Mouse (Mus musculus): Measurements from ENCODE around the gene Foxq1. TPM values are rescaled to one million over a fixed set of nuclear protein-coding genes. Genes with fewer than 3 reads are reported as not detected.

Gene Foxq1
- polyA plus RNA-seq (2016; fragmentation: Nextera tagmentation; extraction: Ambion mirVana) = 2.8 and 3.3 TPM in 2 replicates

DNA sequence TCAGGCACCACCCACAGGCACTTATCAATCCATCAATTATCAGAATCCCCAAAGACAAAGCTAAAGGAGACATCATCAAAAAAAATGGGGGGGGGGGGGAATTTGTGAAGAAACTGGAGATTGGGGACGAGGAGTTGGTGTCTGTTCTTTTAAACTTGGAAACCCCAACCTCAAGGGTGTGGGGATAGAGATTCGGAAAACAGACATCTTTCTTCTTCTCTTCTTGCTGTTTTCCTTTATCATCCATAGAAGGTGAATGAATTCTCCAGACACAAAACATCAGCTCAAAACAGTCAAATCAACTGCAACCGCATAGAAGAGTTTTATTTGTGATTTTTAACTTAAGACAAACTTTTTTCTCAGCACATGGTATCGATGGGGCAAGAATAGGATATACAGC is at the start of gene Foxq1:
Gene Foxq1 (plus strand): TSS at position 301 of the 400 bp plus-strand sequence.
- H3K9me3 ChIP-seq = no peaks in the 10 kb centered on the region

DNA sequence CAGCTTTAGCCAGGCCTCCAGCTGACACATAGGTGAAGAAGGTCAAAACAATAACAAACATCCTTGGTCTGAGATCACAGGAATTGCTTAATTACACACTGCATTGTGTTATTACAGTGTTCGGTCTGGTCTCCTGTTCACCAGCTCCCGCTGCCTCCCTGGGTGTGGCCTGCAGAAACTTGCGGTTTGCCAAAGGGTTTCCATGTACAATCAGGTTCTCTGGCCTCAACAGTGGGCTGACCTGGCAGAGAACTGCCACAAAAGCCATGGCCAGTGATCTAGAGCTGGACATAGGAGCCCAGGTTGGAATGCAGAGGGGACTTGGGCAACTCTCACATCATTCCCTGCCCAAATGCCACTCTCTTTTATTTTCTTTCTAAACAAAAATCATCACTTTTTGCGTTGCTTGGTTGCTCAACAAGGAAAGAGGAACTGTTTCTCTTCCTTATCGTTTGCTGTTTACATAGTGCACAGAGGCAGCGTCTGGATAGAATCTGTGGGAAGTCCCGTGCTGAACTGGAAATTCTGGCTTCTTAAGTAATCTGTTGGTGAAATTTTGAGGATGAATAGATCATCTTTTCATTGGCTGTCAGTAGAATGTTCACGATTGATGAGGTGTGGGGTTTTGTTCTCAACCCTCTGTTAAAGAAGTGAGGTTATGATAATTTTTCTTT is 49.3 kb upstream of the Foxq1 start:
- Histone ChIP-seq H3K4me3 (no peak overlapping the region), H3K9me3 (no peaks in the 10 kb centered on the region), H3K36me3 (no peaks in the 10 kb centered on the region), H3K27ac (replicated peaks) (no peak overlapping the region), H3K27me3 (no peaks in the 10 kb centered on the region), H3K4me1 (no peaks in the 10 kb centered on the region), H3K9ac (replicated peaks) (no peak overlapping the region), H3K4me2 (replicated peaks) (no peak overlapping the region)
- ATAC-seq (ENCODE audit: low FRiP score, low read depth) = no peak
- 81% methylated on average over 8 of the region's 8 CpGs for WGBS

More for the DNA sequence above, at the start of gene Foxq1:
- Histone ChIP-seq H3K4me2 (replicated peaks) (no peak within 1 kb of the TSS), H3K27me3 (peaks cover 72% of the 10 kb centered on the region), H3K4me1 (peaks cover 24% of the 10 kb centered on the region), H3K4me3 (no peak within 1 kb of the TSS), H3K9ac (replicated peaks) (no peak within 1 kb of the TSS), H3K27ac (replicated peaks) (no peak within 1 kb of the TSS), H3K36me3 (no peaks in the 10 kb centered on the region)
- ATAC-seq (ENCODE audit: low FRiP score, low read depth) = no peak
- 78% methylated on average over 4 of the region's 4 CpGs for WGBS

DNA sequence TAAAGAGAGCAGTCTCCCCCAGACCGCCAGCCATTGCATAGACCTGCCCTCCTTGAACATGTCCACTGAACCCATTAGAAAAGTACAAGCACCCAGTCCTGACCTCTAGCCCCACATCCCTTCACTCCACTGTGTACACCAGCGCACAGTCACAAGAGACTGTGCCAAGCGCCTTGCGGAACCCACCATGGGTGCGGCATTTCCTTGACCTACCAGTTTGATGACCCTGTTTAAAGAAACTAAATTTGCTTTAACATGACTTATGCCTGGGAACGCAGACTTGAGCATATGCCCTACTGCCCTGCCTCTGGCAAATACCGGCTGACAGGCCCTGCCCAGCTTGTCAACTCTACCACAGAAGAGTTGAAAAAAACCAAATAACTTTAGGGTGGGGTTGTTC is 40.7 kb upstream of the Foxq1 start:
- no peaks in the 10 kb centered on the region for H3K9me3 ChIP-seq
- no peak for ATAC-seq (ENCODE audit: low FRiP score, low read depth)
- H3K27me3 ChIP-seq = no peaks in the 10 kb centered on the region
- H3K4me1 ChIP-seq = no peaks in the 10 kb centered on the region
- 95% methylated on average over 7 of the region's 7 CpGs for WGBS
- no peak overlapping the region for H3K27ac ChIP-seq (replicated peaks)
- H3K4me2 ChIP-seq (replicated peaks) = no peak overlapping the region
- no peak overlapping the region for H3K4me3 ChIP-seq
- H3K9ac ChIP-seq (replicated peaks) = no peak overlapping the region
- no peaks in the 10 kb centered on the region for H3K36me3 ChIP-seq

GRCm38 (mm10) chr13:31518411-31518886 is 37.5 kb upstream of the Foxq1 start:
- WGBS = 76% methylated on average over 10 of the region's 10 CpGs
- no peak overlapping the region for H3K4me3 ChIP-seq
- no peak overlapping the region for H3K4me2 ChIP-seq (replicated peaks)
- H3K4me1 ChIP-seq = no peaks in the 10 kb centered on the region
- no peaks in the 10 kb centered on the region for H3K9me3 ChIP-seq
- no peak overlapping the region for H3K9ac ChIP-seq (replicated peaks)
- no peaks in the 10 kb centered on the region for H3K27me3 ChIP-seq
- H3K36me3 ChIP-seq = no peaks in the 10 kb centered on the region
- no peak overlapping the region for H3K27ac ChIP-seq (replicated peaks)
- ATAC-seq (ENCODE audit: low FRiP score, low read depth) = no peak

- no peak overlapping the region for H3K4me2 ChIP-seq (replicated peaks)
- WGBS = 92% methylated on average over 9 of the region's 9 CpGs
- no peak overlapping the region for H3K9ac ChIP-seq (replicated peaks)
- no peaks in the 10 kb centered on the region for H3K36me3 ChIP-seq
- no peak overlapping the region for H3K27ac ChIP-seq (replicated peaks)
- H3K9me3 ChIP-seq = no peaks in the 10 kb centered on the region
- H3K27me3 ChIP-seq = no peaks in the 10 kb centered on the region
- no peak overlapping the region for H3K4me3 ChIP-seq
- H3K4me1 ChIP-seq = no peaks in the 10 kb centered on the region
- no peak for ATAC-seq (ENCODE audit: low FRiP score, low read depth)
These were observed 37.0 kb upstream of the Foxq1 start for GRCm38 (mm10) chr13:31518971-31519370.

DNA sequence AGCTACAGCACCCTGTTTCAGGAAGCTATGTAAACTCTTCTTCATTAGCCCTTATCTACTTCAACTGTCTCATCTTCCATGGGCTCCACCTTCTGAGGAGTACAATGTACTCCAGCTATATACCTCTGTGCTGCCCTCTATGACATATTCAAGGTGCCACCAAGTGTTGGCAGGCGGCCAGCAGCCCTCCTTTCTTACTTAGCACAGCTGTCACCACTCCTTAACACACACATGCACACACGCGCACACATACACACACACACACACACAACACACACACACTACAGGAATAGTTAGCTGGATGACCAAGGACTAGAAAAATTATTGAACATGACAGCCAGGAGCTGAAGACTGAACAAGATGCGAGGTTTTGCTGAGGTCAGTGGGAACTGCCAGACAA is 31.0 kb upstream of the Foxq1 start:
- no peaks in the 10 kb centered on the region for H3K36me3 ChIP-seq
- H3K9me3 ChIP-seq = no peaks in the 10 kb centered on the region
- H3K27ac ChIP-seq (replicated peaks) = no peak overlapping the region
- H3K4me3 ChIP-seq = no peak overlapping the region
- H3K4me2 ChIP-seq (replicated peaks) = no peak overlapping the region
- no peak overlapping the region for H3K9ac ChIP-seq (replicated peaks)
- no peaks in the 10 kb centered on the region for H3K4me1 ChIP-seq
- no peaks in the 10 kb centered on the region for H3K27me3 ChIP-seq
- 89% methylated on average over 4 of the region's 4 CpGs for WGBS
- no peak for ATAC-seq (ENCODE audit: low FRiP score, low read depth)

- no peak overlapping the region for H3K27ac ChIP-seq (replicated peaks)
- no peak overlapping the region for H3K4me2 ChIP-seq (replicated peaks)
- 0 out of 2 replicates have a peak, but pooled peaks cover 2% of the 10 kb centered on the region for H3K4me1 ChIP-seq
- 92% methylated on average over 5 of the region's 5 CpGs for WGBS
- H3K9me3 ChIP-seq = no peaks in the 10 kb centered on the region
- no peak for ATAC-seq (ENCODE audit: low FRiP score, low read depth)
- H3K27me3 ChIP-seq = no peaks in the 10 kb centered on the region
- H3K9ac ChIP-seq (replicated peaks) = no peak overlapping the region
- H3K36me3 ChIP-seq = no peaks in the 10 kb centered on the region
- no peak overlapping the region for H3K4me3 ChIP-seq
These were observed 24.7 kb upstream of the Foxq1 start for GRCm38 (mm10) chr13:31531186-31531585.

DNA sequence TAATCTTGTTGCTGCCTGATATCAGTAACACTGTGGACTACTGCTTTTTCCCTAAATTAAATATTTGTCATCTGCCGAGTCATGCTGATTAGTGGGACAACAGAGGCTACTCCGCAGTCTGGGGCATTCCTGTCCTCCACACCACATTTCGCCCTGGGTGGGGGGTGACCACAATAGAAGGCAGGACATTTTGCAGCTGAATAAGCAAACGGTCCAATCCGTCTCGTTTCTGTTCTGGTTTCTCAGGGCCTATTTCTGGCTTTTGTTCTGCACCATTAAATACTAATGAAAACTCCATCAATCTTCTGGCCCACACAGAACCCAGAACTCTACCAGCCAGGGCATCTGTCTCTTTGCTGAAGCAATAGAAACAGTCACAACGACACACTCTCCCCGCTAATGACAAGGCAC is 24.3 kb upstream of the Foxq1 start:
- Histone ChIP-seq H3K9ac (replicated peaks) (no peak overlapping the region), H3K4me2 (replicated peaks) (no peak overlapping the region), H3K27me3 (no peaks in the 10 kb centered on the region), H3K4me1 (0 out of 2 replicates have a peak, but pooled peaks cover 2% of the 10 kb centered on the region), H3K36me3 (no peaks in the 10 kb centered on the region), H3K4me3 (no peak overlapping the region), H3K9me3 (no peaks in the 10 kb centered on the region), H3K27ac (replicated peaks) (no peak overlapping the region)
- ATAC-seq (ENCODE audit: low FRiP score, low read depth) = no peak
- WGBS = 69% methylated on average over 8 of the region's 8 CpGs

- H3K4me2 ChIP-seq (replicated peaks) = no peak overlapping the region
- no peak overlapping the region for H3K4me3 ChIP-seq
- no peaks in the 10 kb centered on the region for H3K27me3 ChIP-seq
- no peak overlapping the region for H3K27ac ChIP-seq (replicated peaks)
- WGBS = 88% methylated on average over 4 of the region's 4 CpGs
- no peaks in the 10 kb centered on the region for H3K36me3 ChIP-seq
- no peak overlapping the region for H3K9ac ChIP-seq (replicated peaks)
- no peaks in the 10 kb centered on the region for H3K9me3 ChIP-seq
- 0 out of 2 replicates have a peak, but pooled peaks cover 2% of the 10 kb centered on the region for H3K4me1 ChIP-seq
- ATAC-seq (ENCODE audit: low FRiP score, low read depth) = no peak
These were observed 21.2 kb upstream of the Foxq1 start for GRCm38 (mm10) chr13:31534726-31535125.

DNA sequence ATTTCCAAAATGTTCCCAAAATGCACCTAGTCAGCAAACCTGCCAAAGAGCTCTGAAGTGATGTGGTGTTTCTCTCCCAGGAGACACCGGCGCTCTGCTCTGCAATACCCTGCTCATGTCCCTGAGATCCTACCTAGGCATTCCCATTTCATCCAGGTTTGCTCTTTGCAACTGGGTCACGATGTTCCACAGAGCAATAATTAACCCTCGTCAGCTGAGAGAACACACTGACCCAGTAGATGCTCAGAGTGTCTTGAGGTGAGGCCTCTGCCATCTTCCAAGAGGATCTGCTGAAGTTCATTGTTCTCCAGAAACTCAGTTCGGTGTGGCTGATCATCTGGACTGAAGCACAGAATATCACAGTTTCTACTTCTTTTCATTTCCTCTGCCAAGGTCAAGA is 12.9 kb upstream of the Foxq1 start:
- no peak for ATAC-seq (ENCODE audit: low FRiP score, low read depth)
- H3K9ac ChIP-seq (replicated peaks) = no peak overlapping the region
- H3K27ac ChIP-seq (replicated peaks) = no peak overlapping the region
- H3K4me2 ChIP-seq (replicated peaks) = no peak overlapping the region
- H3K36me3 ChIP-seq = no peaks in the 10 kb centered on the region
- no peaks in the 10 kb centered on the region for H3K9me3 ChIP-seq
- no peaks in the 10 kb centered on the region for H3K27me3 ChIP-seq
- H3K4me3 ChIP-seq = no peak overlapping the region
- no peaks in the 10 kb centered on the region for H3K4me1 ChIP-seq
- WGBS = 88% methylated on average over 5 of the region's 5 CpGs

GRCm38 (mm10) chr13:31546784-31547183 is 9.2 kb upstream of the Foxq1 start:
- Histone ChIP-seq H3K9ac (replicated peaks) (no peak overlapping the region), H3K4me1 (no peaks in the 10 kb centered on the region), H3K9me3 (no peaks in the 10 kb centered on the region), H3K4me2 (replicated peaks) (no peak overlapping the region), H3K27me3 (no peaks in the 10 kb centered on the region), H3K27ac (replicated peaks) (no peak overlapping the region), H3K4me3 (no peak overlapping the region), H3K36me3 (no peaks in the 10 kb centered on the region)
- 92% methylated on average over 2 of the region's 2 CpGs for WGBS
- no peak for ATAC-seq (ENCODE audit: low FRiP score, low read depth)

- H3K4me2 ChIP-seq (replicated peaks) = no peak overlapping the region
- H3K9me3 ChIP-seq = no peaks in the 10 kb centered on the region
- WGBS = 87% methylated on average over 3 of the region's 3 CpGs
- H3K27ac ChIP-seq (replicated peaks) = no peak overlapping the region
- no peak overlapping the region for H3K4me3 ChIP-seq
- no peaks in the 10 kb centered on the region for H3K27me3 ChIP-seq
- no peak for ATAC-seq (ENCODE audit: low FRiP score, low read depth)
- H3K4me1 ChIP-seq = no peaks in the 10 kb centered on the region
- H3K36me3 ChIP-seq = no peaks in the 10 kb centered on the region
- no peak overlapping the region for H3K9ac ChIP-seq (replicated peaks)
These were observed 8.7 kb upstream of the Foxq1 start for GRCm38 (mm10) chr13:31547204-31547603.

GRCm38 (mm10) chr13:31547610-31548009 is 8.3 kb upstream of the Foxq1 start:
- no peak overlapping the region for H3K4me3 ChIP-seq
- WGBS = 88% methylated on average over 9 of the region's 9 CpGs
- no peaks in the 10 kb centered on the region for H3K36me3 ChIP-seq
- no peak overlapping the region for H3K4me2 ChIP-seq (replicated peaks)
- no peaks in the 10 kb centered on the region for H3K27me3 ChIP-seq
- H3K9me3 ChIP-seq = no peaks in the 10 kb centered on the region
- ATAC-seq (ENCODE audit: low FRiP score, low read depth) = no peak
- H3K27ac ChIP-seq (replicated peaks) = no peak overlapping the region
- no peaks in the 10 kb centered on the region for H3K4me1 ChIP-seq
- no peak overlapping the region for H3K9ac ChIP-seq (replicated peaks)
